Mouse (Mus musculus) large intestine, adult 2 months (tissue): Measurements from ENCODE around the gene Ccdc154. TPM values are rescaled to one million over a fixed set of nuclear protein-coding genes. Genes with fewer than 3 reads are reported as not detected.
"Not testable (repeated sequence)": the region's sequence is repeated elsewhere in the genome, so short reads cannot be mapped to it uniquely, and the experiment has no call there.

ENCODE experiments used
- DNase-seq: peaks from one replicate; pipeline ENCODE4 v3.0.0-alpha.2; 2012; ENCODE audit warnings: low read depth, low spot score
- WGBS: fragments of 180-500 bp; shearing (Covaris S2); methylation state at CpG from one replicate; pipeline ENCODE4 v1.1.7; 2018; 5-methylcytosine and 5-hydroxymethylcytosine counted together
- polyA plus RNA-seq: library from polyadenylated mRNA; depleted of rRNA; stranded (reverse); fragments of >200 nt; gene quantifications from 2 replicates; pipeline ENCODE4 v1.2.3, GENCODE M21; 2012; rRNA removed

Ccdc154 gene
- polyA plus RNA-seq: not detected in 2 replicates

DNA sequence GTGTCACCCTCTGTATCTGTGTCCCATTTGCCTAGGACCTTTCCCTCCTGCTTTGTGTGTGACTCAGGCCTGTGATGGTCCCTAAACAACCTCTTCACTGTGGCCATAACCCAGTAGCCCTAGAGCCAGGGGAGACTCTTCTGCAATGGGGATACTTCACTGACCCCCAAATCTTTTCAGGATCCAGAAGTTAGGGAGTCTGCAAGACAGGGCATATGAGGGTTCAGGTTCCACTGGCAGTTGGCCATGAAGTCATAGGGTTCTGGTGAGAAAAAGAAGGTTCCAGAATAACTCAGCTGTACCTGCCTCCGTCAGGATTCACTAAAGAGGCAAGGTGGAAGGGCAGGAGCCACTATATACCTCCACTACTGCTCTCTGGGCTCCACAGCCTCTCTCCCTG is at the start of gene Ccdc154:
Gene Ccdc154 (plus strand): TSS at position 301 of the 400 bp plus-strand sequence.
- WGBS: 88% methylated on average over 1 of the region's 1 CpGs
- no peak for DNase-seq

DNA sequence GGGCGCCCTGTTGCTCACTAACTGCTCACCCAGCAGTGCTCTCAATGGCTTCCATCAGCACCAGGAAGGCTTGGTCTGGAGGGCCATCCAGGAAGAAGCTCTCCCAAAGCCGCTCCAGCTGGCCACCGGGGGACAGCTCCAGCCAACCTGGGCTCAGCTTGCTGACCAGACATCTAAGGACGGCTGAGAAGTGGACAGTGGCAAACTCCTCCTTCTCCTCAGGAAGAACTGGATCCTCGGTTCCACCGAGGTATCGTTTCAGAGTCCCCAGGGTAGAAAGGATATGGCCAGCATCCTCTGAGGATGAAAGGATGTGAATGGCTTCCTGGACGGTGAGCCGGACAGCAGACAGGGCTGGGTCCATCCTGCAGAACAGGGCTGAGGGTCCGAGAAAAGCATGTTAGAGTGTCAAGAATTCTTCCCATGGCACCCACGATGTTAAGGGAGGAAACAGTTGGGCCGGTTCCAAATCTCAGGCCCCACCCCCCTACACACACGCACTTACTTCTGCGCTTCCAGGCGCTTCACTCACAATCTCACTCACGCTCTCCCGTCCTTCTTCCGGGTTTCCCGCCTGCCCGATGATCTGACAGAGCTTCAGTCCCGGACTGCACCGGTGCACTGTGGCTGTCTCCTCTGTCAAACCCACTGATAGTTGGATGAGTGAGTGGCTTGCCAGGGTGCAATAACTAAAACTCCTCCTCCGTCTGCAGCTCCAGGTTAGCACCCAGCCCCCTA is 47.2 kb upstream of the Ccdc154 start:
- 6% methylated on average over 23 of the region's 23 CpGs for WGBS
- peak; percentile 21 for DNase-seq

DNA sequence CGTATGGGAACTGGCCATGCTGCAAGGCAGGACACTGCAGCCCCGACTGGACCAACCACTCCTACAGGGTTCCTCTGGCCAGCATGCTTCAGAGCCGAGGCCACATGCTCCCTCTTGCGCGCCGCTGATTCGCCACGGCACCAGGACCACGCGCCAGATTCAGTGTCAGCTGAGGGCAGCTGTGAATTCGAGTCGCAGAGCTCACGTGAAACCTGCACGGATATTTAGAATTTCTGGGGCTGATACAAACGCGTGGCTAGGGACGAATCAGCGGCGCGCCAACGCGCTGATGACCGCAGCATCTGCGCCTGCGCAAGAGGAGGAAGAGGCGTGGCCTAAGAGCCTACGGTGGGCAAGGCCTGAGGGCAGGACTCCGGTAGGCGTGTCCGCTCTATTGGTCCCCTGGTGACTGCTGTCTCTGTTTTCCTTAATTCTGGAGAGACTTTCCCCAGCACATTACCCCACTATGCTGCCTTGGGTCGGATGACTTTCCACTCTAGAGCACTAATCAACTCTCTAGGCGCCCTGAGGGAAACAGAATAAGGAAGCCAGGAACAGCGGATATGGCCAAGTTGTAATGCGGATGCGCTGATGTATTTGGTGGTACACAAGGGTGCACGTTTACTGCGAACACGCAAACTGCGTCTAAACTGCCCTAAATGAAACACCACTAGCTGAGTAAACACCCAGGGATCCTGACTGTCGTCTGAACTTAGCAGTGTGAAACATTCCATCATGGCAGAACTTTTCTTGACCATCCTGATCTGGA is 46.4 kb upstream of the Ccdc154 start, which contains the start of gene Telo2:
Gene Telo2 (minus strand): TSS at position 304 of the 769 bp plus-strand sequence.
- DNase-seq: peak; percentile 74
- WGBS: 5% methylated on average over 40 of the region's 40 CpGs

DNA sequence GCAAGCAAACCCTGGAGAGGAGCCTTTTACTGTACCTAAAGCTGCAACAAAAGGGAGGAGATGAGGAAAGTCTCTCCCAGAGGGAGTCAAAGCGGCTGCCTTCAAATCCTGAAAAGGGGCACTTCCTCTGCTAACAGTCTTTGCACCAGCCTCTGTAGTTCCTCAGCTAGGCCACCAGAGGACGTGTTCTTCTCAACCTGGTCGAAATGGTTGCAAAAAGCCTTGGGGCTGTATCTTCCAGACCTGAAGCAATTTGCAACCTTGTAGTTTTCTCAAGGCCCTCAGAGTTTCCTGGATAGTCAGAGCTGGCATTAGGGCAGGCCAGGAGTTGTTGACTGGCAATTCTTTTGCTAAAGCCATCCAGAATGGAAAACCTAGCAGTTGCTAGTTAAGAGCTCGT is 45.0 kb upstream of the Ccdc154 start:
- 47% methylated on average over 4 of the region's 4 CpGs for WGBS
- DNase-seq: no peak

GRCm38 (mm10) chr17:25120406-25120805 is 41.9 kb upstream of the Ccdc154 start, which contains the start of gene Ptx4:
Gene Ptx4 (plus strand): TSS chr17:25120760.
- WGBS: 31% methylated on average over 3 of the region's 3 CpGs
- DNase-seq: no peak

DNA sequence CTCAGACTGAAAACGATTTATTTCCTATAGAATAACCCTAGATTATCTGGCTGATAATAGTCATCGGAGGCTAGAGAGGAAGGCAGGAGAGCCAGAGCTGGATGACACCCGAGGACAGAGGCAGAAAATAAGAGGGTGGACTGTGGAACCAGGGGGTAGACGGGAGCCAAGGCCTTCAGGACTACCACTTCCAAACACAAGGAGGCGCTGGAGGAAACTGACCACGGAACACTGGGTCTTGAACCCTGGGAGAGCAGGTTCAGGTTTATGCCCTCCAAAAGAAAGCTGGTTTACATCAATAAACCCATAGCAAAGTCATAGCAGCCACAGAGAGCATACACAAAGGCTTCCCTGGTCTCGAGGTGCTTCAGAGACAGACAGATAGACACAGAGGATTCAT is 38.3 kb upstream of the Ccdc154 start:
- no peak for DNase-seq

GRCm38 (mm10) chr17:25125442-25126060 is 36.7 kb upstream of the Ccdc154 start:
- DNase-seq: not testable (repeated sequence)
- 71% methylated on average over 3 of the region's 3 CpGs for WGBS

More for the DNA sequence above, 38.3 kb upstream of the Ccdc154 start:
- 22% methylated on average over 7 of the region's 7 CpGs for WGBS

GRCm38 (mm10) chr17:25127079-25127478 is 35.2 kb upstream of the Ccdc154 start:
- WGBS: 22% methylated on average over 8 of the region's 8 CpGs
- DNase-seq: no peak

GRCm38 (mm10) chr17:25127681-25128080 is 34.6 kb upstream of the Ccdc154 start:
- no peak for DNase-seq
- 61% methylated on average over 9 of the region's 9 CpGs for WGBS

GRCm38 (mm10) chr17:25130060-25130459 is 32.2 kb upstream of the Ccdc154 start:
- no peak for DNase-seq

GRCm38 (mm10) chr17:25133275-25133698 is 29.0 kb upstream of the Ccdc154 start, which contains the start of gene Clcn7:
Gene Clcn7 (plus strand): TSS chr17:25133391.
- DNase-seq: peak; percentile 75

More at GRCm38 (mm10) chr17:25130060-25130459, 32.2 kb upstream of the Ccdc154 start:
- WGBS: 91% methylated on average over 1 of the region's 1 CpGs

GRCm38 (mm10) chr17:25135622-25136021 is 26.6 kb upstream of the Ccdc154 start:
- 75% methylated on average over 6 of the region's 6 CpGs for WGBS
- DNase-seq: no peak

More at GRCm38 (mm10) chr17:25133275-25133698, 29.0 kb upstream of the Ccdc154 start, which contains the start of gene Clcn7:
- whole genome bisulfite sequencing: under 1% methylated on average over 40 of the region's 40 CpGs

DNA sequence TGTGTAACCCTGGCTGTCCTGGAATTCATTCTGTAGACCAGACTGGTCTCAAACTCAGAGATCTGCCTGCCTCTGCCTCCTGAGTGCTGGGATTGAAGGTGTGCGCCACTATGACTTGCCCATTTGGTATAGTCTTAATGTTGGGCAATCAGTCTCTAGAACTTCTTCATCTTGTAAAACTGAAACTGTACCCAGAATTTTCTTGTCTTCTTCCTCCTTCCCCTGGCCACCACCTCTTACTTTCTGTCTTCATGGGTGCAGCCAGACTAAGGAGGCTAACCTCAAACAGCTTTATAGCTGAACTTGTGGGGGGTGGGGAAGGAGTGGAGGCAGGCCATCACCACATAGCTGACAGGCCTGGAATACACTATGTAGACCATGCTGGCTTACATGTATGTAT is 23.5 kb upstream of the Ccdc154 start:
- WGBS: 97% methylated on average over 1 of the region's 1 CpGs
- DNase-seq: no peak

- 69% methylated on average over 4 of the region's 4 CpGs for WGBS
Observed at GRCm38 (mm10) chr17:25139960-25140359, 22.3 kb upstream of the Ccdc154 start.

GRCm38 (mm10) chr17:25163387-25163786 is 1.1 kb downstream of the Ccdc154 start:
- no peak for DNase-seq
- WGBS: 70% methylated on average over 7 of the region's 7 CpGs

More at GRCm38 (mm10) chr17:25139960-25140359, 22.3 kb upstream of the Ccdc154 start:
- DNase-seq: no peak

DNA sequence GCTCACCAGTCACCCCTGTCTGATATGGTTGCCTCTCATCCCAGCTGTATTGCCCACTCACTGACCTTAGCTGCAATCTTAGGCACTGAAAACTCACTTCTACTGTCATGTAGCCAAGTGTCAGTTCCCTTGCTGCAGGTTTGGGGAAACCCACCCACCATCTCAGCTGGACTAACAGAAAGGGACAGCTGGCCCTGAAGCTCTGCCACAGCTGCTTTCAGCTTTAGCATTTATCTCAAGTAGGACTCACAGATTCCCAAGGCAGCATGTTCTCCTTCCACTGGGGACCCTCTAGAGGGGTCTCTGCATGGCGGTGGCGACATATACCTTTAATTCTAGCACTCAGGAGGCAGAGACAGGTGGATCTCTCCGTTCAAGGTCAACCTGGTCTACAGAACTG is 2.5 kb downstream of the Ccdc154 start:
- 90% methylated on average over 3 of the region's 3 CpGs for WGBS
- DNase-seq: no peak

DNA sequence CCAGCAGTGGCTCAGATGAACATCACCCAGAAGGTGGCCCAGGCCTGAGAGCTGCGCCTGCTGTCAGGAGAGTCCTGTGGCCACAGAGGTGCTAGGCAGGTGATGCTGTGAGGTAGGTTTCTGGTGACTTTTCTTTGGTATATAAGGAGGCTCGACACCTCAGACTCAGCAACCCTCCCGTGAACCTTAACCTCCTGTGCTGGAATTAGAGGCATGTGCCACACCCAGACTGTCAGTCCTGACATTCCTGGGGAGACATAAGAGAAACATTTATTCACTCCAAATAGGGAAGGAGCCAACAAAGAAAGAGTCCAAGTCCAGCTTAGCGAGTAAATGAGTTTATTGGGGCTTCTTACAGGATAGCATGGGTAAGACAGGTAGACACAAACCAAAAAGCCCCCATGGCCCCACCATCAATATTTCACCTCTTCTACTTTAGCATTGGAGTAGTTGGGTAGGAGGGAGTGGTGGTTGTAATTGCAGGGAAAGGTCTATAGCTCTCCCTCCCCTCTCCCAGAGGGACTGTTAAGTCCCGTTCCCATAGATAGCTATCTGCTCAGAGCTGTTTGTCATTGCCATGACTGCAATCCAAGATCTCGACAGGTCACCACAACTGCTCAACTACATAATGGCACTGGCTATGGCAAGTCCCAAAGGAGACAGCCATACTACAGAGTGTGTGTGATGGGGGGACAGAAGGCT is 3.9 kb downstream of the Ccdc154 start:
- DNase-seq: no peak
- 26% methylated on average over 6 of the region's 6 CpGs for WGBS

GRCm38 (mm10) chr17:25169706-25170105 is 7.4 kb downstream of the Ccdc154 start:
- 92% methylated on average over 2 of the region's 2 CpGs for WGBS
- DNase-seq: no peak

DNA sequence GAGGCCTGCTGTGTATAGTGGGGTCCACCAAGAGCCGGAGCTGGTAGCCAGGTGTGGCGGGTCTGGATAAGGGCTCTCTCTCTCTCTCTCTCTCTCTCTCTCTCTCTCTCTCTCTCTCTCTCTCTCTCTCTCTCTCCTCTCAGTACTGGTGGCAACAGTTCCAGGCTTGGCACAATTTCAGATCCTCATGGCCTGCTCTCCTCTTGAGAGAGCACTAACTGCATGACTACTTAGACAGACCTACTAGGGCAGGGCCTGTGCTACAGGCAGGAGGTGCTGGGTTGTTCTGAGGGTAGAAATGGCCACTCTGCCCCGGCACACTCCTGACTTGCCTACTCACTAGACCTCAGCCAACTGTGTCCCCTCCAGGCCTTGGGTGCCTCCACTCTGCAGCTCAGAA is 10.3 kb downstream of the Ccdc154 start:
- WGBS: 95% methylated on average over 3 of the region's 3 CpGs
- DNase-seq: no peak
